Mouse (Mus musculus): ENCODE data around the gene Cttnbp2.

The Cttnbp2 gene

DNA sequence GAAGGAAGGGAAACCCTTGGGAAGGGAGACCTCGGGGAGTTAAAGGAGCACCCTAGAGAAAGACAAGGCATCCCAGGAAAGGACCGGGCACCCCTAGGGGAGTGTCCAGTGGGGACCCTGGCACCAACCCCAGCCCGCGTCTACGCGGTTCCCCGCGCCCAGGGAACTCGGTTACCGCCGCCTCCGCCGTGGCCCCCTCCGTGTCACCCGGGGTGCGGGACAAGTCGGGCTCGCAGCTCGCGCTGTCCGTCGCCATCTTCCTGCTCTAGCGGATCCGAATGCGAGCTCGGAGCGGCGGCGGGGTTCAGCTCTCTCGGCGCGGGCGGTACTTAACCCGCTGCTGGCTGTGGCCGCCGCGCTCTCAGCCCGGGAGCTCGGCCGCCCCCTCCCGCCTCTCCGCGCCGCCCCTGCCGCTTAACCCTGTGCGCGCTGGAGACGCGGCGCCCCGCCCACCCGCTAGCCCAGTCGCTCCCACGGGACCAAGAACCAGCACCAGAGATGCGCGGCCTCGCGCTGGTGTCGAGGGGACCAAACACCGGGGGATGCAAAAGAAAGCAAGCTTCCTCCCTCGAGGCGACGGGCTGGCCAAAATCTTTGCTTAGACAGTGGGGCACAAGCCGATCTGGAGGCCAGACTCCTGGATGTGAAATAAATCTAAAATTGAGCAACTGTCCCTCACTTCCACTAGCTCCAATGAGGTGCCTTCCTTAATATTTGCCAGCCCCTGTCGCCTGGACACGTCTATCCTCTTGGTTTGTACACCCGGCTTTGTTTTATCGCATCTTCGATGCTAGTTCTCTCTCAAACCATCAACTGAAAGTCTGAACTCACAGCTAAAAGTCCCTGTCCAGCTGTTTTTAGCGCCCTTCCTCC, at the start of gene Cttnbp2:
TSS of gene Cttnbp2 (minus strand) at position 364 of the 873 bp plus-strand sequence.
- DNase-seq (ENCODE audit: low spot score), result no peak

DNA sequence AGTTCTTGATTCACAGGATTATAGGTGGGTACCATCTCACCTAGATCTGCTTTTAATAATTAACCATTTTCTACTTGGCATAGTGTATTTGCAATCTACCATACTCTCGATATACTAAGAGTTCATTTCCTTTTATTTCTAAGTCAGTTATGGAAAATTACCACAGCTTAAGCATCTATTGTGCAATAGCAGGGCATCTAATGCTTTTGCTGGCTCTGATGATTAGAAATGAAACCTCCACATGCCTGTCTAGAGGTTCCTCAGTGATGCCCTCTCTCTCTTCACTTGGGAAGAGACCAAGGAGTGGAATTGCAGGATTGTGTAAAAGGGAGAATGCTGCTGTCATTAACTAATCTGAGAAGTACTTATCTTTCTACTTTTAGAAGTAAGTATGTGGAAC, 44.4 kb upstream of the Cttnbp2 start:
- DNase-seq (ENCODE audit: low spot score), result no peak

DNA sequence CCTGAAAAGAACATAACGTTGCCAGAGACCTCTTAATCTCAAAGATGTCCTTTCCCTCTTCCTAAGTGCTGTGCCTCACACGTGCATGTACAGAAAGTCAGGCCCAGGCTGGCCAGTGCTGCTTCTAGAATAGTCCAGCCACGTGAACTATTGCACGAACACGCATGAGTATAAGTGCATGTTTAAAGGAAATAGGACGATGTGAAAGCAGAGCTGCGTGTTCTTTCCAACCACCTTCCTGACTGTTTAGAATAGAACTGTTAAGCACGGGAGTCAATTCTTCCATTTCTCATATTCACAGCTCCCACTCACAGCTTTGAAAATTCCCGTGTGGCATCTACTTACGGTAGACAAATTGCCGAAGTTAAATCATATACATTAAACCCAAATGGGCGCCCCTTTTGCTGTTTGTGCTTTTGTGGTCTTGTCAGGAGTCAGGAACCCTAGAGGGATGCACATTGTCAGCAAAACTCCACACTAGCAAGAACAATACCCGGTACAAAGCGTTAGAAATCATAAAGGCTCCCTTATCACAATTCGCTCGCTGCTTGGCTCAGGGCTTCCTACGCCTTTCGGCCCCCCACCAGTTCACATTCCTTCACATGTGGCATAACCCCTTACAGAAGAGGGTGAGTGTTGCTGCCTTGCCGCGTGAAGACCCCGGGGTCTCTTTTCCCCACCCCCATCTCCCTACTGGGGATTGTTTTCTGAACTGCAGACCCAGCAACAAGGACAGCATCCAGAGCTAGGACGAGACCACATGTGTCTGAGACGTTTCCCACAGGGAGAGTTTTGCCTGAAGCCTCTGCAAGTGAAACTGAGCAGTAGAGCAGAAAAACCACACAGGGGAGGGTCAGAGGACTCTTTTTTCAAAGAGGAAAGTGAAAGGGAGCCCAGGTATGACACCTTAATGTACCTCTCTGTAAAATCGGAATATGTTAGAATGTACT, 33.1 kb upstream of the Cttnbp2 start:
- no peak for DNase-seq (ENCODE audit: low spot score)

DNA sequence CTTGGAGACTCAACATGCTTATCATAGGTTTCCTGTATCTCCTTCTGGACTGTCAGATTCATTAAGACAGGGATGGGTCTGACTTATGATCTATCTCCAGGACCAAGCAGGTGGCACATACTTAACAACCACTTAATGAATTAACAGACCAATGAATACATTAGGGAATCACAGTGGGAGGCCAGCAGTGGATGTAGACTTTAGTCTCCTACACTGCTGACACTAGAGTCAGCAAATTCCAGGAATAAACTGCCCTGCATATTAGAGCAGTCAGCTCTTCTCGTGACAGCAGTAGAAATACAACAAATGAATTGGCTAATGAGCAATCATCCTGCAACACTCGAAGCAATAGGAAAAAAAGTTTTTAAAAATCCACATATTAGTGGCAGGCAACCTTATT, 29.2 kb upstream of the Cttnbp2 start:
- DNase-seq (ENCODE audit: low spot score), result no peak

DNA sequence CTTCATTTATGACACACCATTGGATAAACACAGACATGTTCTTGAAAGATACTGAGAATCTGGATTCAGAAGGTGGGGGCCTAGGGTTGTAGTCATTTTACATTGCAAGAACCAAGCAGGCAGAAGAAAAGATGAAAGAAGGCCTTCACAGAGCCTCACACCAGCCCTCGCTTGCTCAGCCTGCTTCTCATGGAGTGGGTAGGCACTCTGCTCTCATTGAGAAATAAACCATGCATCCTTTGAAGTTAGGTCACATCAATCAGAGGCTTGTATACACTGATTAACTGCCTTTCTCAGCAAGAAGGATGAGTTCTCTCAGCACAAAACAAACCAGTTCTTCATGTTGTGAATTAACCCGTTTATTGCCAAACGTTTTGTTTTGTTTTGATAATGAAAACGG, 25.8 kb upstream of the Cttnbp2 start:
- DNase-seq (ENCODE audit: low spot score), result no peak

DNA sequence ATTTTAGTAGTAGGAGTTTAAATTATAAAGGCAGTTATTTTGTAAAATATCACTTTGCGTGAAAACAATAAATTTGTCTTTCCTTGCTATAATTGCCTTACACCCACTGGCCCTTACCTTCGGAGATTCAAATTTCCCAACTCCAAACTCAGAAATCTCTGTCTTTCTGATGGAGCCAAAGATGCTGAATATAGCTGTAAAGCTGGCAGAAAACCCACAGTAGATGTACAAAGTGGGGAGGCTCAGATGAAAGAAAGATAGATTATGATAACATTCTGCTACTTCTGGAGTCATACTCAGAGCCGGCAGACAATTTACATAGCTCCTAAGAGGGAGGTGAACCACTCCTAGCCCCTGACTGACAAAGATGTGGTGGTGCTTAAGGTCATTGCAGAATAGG, 15.8 kb upstream of the Cttnbp2 start:
- DNase-seq (ENCODE audit: low spot score), result no peak

DNA sequence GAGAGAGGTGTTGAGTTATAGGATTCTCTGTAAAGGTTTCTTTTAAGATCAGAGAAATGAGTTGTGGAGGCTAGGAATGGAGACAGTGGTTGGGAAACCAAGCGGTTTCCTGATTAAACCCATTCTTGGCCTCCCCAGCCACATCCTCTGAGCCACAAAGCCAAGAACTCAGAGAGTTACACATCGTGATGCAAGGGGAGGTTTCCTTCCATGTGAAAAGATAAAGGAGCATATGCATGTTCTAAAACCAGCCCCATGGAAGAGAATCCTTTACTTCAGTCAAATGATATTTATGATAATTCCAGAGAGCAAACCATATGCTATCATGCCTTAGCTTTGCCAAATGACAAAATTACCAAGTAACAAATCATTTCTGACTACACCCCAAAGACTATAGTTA, 3.0 kb upstream of the Cttnbp2 start:
- DNase-seq (ENCODE audit: low spot score), result no peak

DNA sequence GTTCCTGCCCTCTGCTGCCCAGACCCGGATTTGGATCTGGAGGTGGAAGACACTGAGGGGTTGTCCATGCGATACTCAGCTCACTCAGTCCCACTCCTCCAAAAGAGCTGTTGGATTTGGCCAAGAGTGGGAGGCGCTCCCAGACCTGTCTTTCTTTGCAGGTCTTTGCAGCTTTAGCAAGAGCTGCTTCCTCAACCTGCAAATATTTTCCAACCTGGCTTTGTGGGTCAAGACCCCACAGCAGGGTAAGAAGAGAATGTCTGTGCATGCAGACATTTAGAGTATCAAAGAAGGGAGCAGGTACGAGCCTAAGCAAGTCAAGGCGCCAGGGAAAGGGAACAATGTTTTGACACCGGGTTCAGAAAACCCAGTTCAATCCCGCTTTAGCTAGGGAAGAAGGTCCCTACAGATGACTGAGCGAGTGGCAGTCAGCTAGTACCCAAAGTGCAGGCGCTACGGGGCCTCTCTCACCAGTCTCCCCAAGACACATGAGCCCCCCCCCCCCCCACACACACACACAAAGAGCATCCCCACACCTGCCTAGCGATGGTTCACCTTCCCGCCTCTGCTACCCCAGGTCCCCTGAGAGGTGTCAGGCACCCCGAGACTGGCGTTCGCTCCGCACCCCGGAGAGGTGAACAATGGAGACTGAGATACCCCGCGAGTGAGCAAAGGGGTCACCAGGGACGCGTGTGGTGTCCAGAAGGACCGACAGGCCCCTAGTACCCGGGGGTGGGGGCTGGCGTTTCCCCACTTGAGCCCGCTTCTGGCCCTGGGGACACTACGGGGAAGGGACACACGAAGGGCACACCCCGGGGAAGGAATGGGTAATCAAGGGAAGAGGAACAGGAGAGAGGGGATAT, 801 bp downstream of the Cttnbp2 start:
- no peak for DNase-seq (ENCODE audit: low spot score)

DNA sequence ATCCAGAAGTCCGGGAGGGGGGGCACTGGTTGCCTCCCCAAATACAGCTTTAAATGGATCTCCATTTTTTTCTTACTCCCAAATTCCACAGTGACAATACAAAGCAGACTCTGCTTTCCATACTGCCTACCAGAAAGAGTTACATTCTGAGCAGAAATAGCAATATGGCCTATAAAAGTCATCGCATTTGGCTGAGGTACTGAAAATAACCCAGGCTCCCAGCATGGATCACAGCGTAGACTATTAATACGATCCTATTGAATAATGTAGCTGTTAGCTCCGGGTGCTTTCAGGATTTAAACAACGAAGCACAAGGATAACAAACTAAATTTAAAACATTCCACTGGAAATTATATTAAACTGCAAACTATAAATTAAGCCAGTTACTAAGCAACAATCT, 2.8 kb downstream of the Cttnbp2 start:
- no peak for DNase-seq (ENCODE audit: low spot score)

DNA sequence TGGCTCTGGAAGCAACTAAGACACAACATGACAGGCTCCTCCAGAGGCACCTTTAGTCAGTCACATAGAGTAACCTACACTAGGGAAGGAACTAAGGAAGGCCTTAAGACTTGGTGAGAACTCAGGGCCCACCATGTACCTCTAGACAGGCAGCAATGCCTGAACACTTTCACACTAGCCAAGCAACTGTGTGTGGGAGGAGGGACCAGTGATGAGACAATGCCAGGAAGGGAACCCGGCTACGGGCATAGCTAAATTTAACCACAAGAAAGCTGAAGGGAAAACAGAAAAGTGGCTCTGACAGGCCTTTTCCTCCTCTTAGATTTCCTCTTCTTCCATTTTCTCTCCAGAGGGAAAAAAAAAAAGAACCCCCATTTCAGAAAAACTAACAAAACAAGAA, 6.6 kb downstream of the Cttnbp2 start:
- DNase-seq (ENCODE audit: low spot score), result no peak

DNA sequence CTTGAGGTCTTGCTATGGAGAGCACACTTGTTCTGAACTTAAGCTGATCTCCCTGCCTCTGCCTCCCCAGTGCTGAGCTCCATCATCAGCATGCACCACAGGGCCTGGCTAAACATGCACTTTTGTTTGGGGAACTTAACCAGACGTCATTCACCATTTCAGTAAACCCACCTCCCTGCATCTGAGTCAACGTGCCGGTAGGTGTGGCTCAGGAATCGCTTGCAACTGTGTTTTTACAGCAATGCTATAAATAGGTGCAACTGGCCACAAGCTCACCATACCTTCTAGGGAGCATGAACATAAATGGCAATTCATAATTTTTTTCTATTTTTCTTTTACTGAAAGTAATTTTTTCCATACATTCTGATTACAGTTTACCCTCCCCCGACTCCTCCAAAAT, 14.8 kb downstream of the Cttnbp2 start:
- DNase-seq (ENCODE audit: low spot score), result no peak

DNA sequence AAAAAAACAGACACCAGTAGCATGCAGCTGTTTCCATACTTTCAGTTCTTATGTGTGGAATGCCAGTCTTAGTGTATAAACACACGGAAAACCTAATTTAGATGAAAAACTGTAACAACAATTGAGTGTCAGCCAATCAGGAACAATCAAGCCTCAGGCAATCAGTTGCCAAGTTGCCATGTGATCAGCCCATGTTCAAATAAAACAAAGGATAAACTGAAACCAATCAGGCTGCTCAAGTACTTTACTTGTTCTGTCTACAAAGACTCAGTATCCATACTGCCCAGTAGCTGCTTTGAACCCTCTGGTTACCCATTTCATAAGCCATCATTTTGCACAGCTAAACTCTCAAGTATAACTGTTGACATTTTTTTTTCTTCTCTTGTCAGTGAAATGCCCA, 21.7 kb downstream of the Cttnbp2 start:
- DNase-seq (ENCODE audit: low spot score), result no peak

DNA sequence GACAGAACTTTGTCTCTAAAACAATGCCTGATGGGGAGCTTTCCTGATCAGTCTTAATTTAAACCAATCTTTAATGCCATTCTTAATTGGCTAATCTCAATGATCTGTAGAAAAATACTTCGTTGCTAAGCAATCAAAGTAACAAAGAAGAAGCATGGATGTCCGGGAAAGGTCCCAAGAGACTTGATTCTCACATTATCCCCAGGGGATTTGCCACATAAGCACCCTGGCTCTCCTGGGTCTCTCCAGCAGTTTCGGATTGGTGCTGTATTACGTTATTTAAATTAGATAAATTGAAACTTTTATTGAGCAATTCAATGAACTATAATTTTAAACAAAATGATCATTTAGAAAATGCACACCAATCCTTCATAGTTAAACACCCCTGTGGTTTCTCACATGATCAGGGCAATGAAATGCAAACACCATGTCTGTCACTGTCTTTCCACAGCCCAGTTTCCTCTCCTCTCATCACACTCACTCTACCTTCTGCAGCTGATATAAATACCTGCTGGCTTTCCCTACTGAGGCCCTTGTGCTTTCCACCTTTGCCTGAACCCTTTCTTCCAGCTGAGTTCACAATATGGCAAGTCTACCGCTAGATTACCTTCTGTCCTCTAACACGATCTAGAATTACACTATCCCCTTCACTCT, 22.3 kb downstream of the Cttnbp2 start:
- no peak for DNase-seq (ENCODE audit: low spot score)

DNA sequence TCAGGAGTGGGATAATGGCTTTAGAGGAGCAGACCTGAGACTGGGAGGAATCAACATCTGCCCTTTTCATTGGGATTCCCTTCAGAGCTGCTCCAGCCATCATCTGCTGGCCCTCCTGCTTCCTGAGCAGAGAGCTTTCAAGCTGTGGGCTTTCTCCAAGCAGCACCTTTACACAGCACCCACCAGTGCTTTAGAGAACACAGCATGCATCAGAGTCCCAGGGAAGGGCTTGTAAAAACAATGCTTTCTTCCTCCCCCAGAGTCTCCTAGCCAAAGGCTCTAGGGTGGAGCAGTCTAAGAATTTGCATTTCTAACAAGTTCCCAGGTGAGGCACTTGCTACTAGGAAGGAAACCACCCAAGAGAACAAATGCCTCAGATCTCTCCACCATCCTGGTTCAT, 29.6 kb downstream of the Cttnbp2 start:
- no peak for DNase-seq (ENCODE audit: low spot score)

DNA sequence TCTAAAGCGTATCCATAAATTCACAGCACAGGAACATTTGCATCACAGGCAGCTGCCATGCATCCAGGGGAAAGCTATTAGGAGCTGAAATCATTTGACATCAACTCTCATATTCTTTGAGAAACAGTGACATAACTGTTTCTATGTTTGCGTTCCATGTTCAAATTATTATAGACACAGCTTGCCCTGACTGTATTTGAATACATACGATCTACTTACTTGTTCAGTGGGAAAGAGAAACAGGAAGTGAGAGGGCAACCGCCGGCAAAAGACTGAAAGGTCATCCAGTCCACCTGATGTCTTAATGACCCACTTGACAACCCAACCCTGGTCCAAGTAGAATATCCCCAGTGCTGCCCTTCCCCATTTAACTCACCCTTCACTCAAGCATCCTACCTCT, 30.6 kb downstream of the Cttnbp2 start:
- no peak for DNase-seq (ENCODE audit: low spot score)

DNA sequence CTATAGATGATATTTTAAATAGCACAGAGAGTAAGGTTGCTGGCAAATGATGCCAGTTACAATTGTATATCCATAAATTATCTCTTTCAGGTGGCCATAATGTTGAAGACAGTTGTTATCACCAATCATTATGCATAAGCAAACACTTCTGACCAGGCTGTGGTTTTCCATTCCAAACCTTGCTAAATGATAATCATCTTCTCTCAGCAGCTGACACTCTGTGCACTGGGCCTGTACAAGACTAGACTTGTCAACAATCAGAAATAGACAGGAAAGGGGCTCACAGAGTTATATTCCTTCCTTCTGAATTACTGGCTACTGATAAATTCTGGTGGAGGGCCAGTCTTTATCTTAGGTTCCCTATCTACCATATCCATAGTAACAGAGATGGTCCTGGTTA, 32.1 kb downstream of the Cttnbp2 start:
- no peak for DNase-seq (ENCODE audit: low spot score)

DNA sequence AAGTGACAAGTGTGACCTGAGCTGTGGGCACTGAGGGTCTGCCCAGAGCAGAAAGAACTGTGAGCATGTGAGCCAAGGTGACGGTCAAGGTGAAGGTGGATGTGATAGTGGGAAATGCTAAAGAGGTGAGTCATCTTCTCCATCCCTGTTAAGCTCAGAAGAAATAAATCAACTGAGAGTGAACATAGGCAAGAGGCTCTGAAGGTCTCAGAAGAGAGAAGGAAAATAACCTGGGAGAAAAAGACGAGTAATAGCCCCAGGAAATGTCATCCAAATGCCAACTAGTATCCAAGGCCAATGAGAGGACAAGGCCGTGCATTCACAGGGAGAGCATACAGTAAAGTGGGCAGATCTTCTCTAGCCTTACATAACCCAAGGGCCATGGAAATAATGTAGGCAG, 32.9 kb downstream of the Cttnbp2 start:
- no peak for DNase-seq (ENCODE audit: low spot score)

DNA sequence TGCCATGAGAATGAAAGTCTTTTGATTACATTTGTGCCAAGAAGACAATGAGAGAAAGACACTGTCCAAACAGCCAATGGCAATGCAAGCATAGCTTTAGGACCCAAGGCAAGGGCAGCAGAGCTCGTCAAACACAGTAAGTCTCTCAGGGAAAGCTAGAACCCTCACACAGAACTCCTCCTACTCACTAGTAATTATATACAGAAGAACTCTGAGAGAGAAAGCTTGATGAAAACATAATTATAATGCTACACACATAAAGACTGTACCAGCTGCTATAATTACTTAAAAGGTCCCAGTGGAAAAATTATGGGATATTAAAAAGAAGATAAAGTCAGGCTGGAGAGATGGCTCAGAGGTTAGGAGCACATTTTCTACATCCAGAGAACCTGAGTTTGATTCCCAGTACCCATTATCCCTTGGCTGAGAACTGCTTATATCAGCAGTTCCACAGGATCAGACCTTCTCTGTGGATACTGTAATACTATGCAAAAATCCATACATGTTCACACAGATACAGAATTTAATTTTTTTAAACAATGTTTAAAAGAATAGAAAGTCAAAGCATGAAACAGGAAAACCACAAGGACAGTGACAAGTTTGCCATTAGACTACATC, 37.2 kb downstream of the Cttnbp2 start:
- DNase-seq (ENCODE audit: low spot score), result no peak

DNA sequence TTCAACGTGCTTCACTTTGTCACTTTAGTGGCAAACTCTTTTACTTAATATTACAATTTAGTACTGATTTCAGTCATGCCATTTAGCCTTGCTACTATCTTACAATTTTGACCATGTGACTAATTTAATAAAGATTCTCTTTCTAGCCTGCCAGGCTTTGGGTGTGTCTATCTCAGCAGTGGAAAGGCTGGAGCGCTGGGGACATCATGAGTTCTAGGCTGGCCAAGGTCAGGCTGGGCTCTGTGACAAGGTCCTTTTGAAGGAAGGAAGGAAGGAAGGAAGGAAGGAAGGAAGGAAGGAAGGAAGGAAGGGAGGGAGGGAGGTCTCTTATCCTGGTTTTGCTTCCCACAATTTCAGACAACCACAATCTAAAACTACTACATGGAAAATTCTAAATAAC, 39.7 kb downstream of the Cttnbp2 start:
- DNase-seq (ENCODE audit: low spot score), result no peak

DNA sequence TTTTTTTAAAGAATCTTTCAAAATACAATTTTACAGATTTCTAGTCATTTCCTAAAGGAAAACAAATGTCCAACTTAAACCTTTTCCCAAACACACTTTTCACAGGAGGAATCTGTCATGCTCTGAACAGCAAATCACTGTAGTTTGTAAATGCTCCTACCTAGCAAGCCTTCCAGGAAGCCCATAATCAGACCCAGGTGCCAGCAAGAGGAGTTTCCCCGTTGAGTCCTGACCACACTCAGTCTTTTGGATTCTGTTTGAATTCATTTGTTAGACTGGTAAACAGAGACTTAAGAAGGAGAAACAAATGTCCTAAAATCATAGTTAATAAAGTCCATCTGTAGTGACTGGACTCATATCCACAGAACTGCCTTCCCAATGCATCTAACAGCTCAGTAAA, 40.1 kb downstream of the Cttnbp2 start:
- no peak for DNase-seq (ENCODE audit: low spot score)

DNA sequence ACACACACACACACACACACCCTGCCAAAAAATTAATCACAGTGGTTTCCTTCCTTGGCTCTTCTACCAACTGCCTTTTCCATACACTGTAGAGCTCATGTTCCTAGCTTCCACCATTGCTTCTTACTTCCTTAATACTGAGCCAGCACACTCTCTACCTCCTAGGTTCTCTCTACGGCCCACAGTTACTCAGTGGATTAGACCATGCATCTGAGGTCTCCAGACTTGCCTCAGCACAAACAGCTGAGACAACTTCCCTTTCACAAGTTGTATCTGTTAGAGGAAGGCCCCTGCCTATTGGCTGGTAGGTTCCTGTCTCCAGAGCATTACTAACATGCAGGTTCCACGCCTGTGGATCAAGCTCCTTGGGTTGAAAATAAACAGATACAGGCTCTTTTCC, 45.4 kb downstream of the Cttnbp2 start:
- DNase-seq (ENCODE audit: low spot score), result no peak
